Mouse (Mus musculus): ENCODE data around the gene Dusp15. TPM values are rescaled to one million over a fixed set of nuclear protein-coding genes. Genes with fewer than 3 reads are reported as not detected.

Gene Dusp15
- polyA plus RNA-seq, 1 experiment from 2014 or later, result not detected

- H3K27me3 ChIP-seq (ENCODE audit: control insufficient read depth, insufficient read depth, low read length), result no peaks in the 10 kb centered on the region
- H3K4me1 ChIP-seq (ENCODE audit: control insufficient read depth in 2 of 2, insufficient read depth in 2 of 2, low read length in 2 of 2), result peaks cover 33 to 35% of the 10 kb centered on the region in 2 experiments
- peak overlapping the region in 1 of 2 experiments; percentile 28; a peak in 2 of 4 replicates for H3K27ac ChIP-seq (replicated peaks in 1 of 2; ENCODE audit: control insufficient read depth in 1 of 2, insufficient read depth in 1 of 2, low read depth in 2 of 2, low read length in 2 of 2)
- H3K4me3 ChIP-seq (ENCODE audit: control insufficient read depth in 1 of 2, insufficient read depth in 1 of 2, low read depth in 1 of 2, low read length in 2 of 2), result no peak overlapping the region
- no peak overlapping the region for H3K9ac ChIP-seq (ENCODE audit: low read length)
- 51% methylated on average over 5 of the region's 5 CpGs for WGBS
- no peaks in the 10 kb centered on the region for H3K36me3 ChIP-seq (ENCODE audit: control insufficient read depth, insufficient read depth, low read length)
- H3K9me3 ChIP-seq (ENCODE audit: control insufficient read depth, low read length), result no peaks in the 10 kb centered on the region
- no peak overlapping the region for H3K4me2 ChIP-seq (ENCODE audit: low read length)
- ATAC-seq (ENCODE audit: insufficient number of reproducible peaks, insufficient read depth, low FRiP score, low read depth), result no peak
Measured at GRCm38 (mm10) chr2:152904127-152904643, 47.3 kb downstream of the Dusp15 start.

- ATAC-seq (ENCODE audit: insufficient number of reproducible peaks, insufficient read depth, low FRiP score, low read depth), result no peak
- H3K4me3 ChIP-seq (ENCODE audit: control insufficient read depth in 1 of 2, insufficient read depth in 1 of 2, low read depth in 1 of 2, low read length in 2 of 2), result no peak overlapping the region
- 78% methylated on average over 4 of the region's 4 CpGs for WGBS
- H3K27ac ChIP-seq (replicated peaks in 1 of 2; ENCODE audit: control insufficient read depth in 1 of 2, insufficient read depth in 1 of 2, low read depth in 2 of 2, low read length in 2 of 2), result no peak overlapping the region; a peak in 1 of 4 replicates
- 0 out of 2 replicates have a peak, but pooled peaks cover 5% of the 10 kb centered on the region for H3K36me3 ChIP-seq (ENCODE audit: control insufficient read depth, insufficient read depth, low read length)
- H3K4me2 ChIP-seq (ENCODE audit: low read length), result no peak overlapping the region
- peaks cover 33 to 35% of the 10 kb centered on the region in 2 experiments for H3K4me1 ChIP-seq (ENCODE audit: control insufficient read depth in 2 of 2, insufficient read depth in 2 of 2, low read length in 2 of 2)
- H3K9ac ChIP-seq (ENCODE audit: low read length), result no peak overlapping the region
- H3K27me3 ChIP-seq (ENCODE audit: control insufficient read depth, insufficient read depth, low read length), result no peaks in the 10 kb centered on the region
- H3K9me3 ChIP-seq (ENCODE audit: control insufficient read depth, low read length), result no peaks in the 10 kb centered on the region
Measured at GRCm38 (mm10) chr2:152903586-152903985, 47.9 kb downstream of the Dusp15 start.

GRCm38 (mm10) chr2:152902658-152903057, 48.8 kb downstream of the Dusp15 start:
- Histone ChIP-seq H3K4me3 (ENCODE audit: control insufficient read depth in 1 of 2, insufficient read depth in 1 of 2, low read depth in 1 of 2, low read length in 2 of 2) (no peak overlapping the region), H3K9me3 (ENCODE audit: control insufficient read depth, low read length) (no peaks in the 10 kb centered on the region), H3K4me1 (ENCODE audit: control insufficient read depth in 2 of 2, insufficient read depth in 2 of 2, low read length in 2 of 2) (peaks cover 33 to 35% of the 10 kb centered on the region in 2 experiments), H3K27ac (replicated peaks in 1 of 2; ENCODE audit: control insufficient read depth in 1 of 2, insufficient read depth in 1 of 2, low read depth in 2 of 2, low read length in 2 of 2) (no peak overlapping the region), H3K9ac (ENCODE audit: low read length) (no peak overlapping the region), H3K27me3 (ENCODE audit: control insufficient read depth, insufficient read depth, low read length) (no peaks in the 10 kb centered on the region), H3K36me3 (ENCODE audit: control insufficient read depth, insufficient read depth, low read length) (0 out of 2 replicates have a peak, but pooled peaks cover 7% of the 10 kb centered on the region), H3K4me2 (ENCODE audit: low read length) (no peak overlapping the region)
- ATAC-seq (ENCODE audit: insufficient number of reproducible peaks, insufficient read depth, low FRiP score, low read depth), result no peak
- whole genome bisulfite sequencing, result 58% methylated on average over 3 of the region's 3 CpGs

GRCm38 (mm10) chr2:152901296-152901695, 50.2 kb downstream of the Dusp15 start:
- WGBS, result 91% methylated on average over 15 of the region's 15 CpGs
- Histone ChIP-seq H3K4me1 (ENCODE audit: control insufficient read depth in 2 of 2, insufficient read depth in 2 of 2, low read length in 2 of 2) (peaks cover 22 to 24% of the 10 kb centered on the region in 2 experiments), H3K27ac (replicated peaks in 1 of 2; ENCODE audit: control insufficient read depth in 1 of 2, insufficient read depth in 1 of 2, low read depth in 2 of 2, low read length in 2 of 2) (no peak overlapping the region), H3K27me3 (ENCODE audit: control insufficient read depth, insufficient read depth, low read length) (no peaks in the 10 kb centered on the region), H3K9me3 (ENCODE audit: control insufficient read depth, low read length) (no peaks in the 10 kb centered on the region), H3K4me2 (ENCODE audit: low read length) (no peak overlapping the region), H3K36me3 (ENCODE audit: control insufficient read depth, insufficient read depth, low read length) (peaks cover 8% of the 10 kb centered on the region; the same call in 1 of the 2 replicates), H3K4me3 (ENCODE audit: control insufficient read depth in 1 of 2, insufficient read depth in 1 of 2, low read depth in 1 of 2, low read length in 2 of 2) (no peak overlapping the region), H3K9ac (ENCODE audit: low read length) (no peak overlapping the region)
- no peak for ATAC-seq (ENCODE audit: insufficient number of reproducible peaks, insufficient read depth, low FRiP score, low read depth)

GRCm38 (mm10) chr2:152899011-152899410, 52.5 kb downstream of the Dusp15 start:
- H3K4me3 ChIP-seq (ENCODE audit: control insufficient read depth in 1 of 2, insufficient read depth in 1 of 2, low read depth in 1 of 2, low read length in 2 of 2), result no peak overlapping the region
- no peaks in the 10 kb centered on the region for H3K27me3 ChIP-seq (ENCODE audit: control insufficient read depth, insufficient read depth, low read length)
- H3K4me1 ChIP-seq (ENCODE audit: control insufficient read depth in 2 of 2, insufficient read depth in 2 of 2, low read length in 2 of 2), result peaks cover 1 to 3% of the 10 kb centered on the region in 2 experiments
- H3K4me2 ChIP-seq (ENCODE audit: low read length), result no peak overlapping the region
- H3K36me3 ChIP-seq (ENCODE audit: control insufficient read depth, insufficient read depth, low read length), result peaks cover 31% of the 10 kb centered on the region
- H3K9me3 ChIP-seq (ENCODE audit: control insufficient read depth, low read length), result no peaks in the 10 kb centered on the region
- no peak overlapping the region for H3K27ac ChIP-seq (replicated peaks in 1 of 2; ENCODE audit: control insufficient read depth in 1 of 2, insufficient read depth in 1 of 2, low read depth in 2 of 2, low read length in 2 of 2)
- ATAC-seq (ENCODE audit: insufficient number of reproducible peaks, insufficient read depth, low FRiP score, low read depth), result no peak
- 85% methylated on average over 6 of the region's 6 CpGs for WGBS
- H3K9ac ChIP-seq (ENCODE audit: low read length), result no peak overlapping the region

- no peaks in the 10 kb centered on the region for H3K9me3 ChIP-seq (ENCODE audit: control insufficient read depth, low read length)
- H3K27me3 ChIP-seq (ENCODE audit: control insufficient read depth, insufficient read depth, low read length), result no peaks in the 10 kb centered on the region
- peaks cover 52% of the 10 kb centered on the region for H3K36me3 ChIP-seq (ENCODE audit: control insufficient read depth, insufficient read depth, low read length)
- ATAC-seq (ENCODE audit: insufficient number of reproducible peaks, insufficient read depth, low FRiP score, low read depth), result no peak
- 85% methylated on average over 3 of the region's 3 CpGs for WGBS
- no peak overlapping the region for H3K9ac ChIP-seq (ENCODE audit: low read length)
- H3K4me3 ChIP-seq (ENCODE audit: control insufficient read depth in 1 of 2, insufficient read depth in 1 of 2, low read depth in 1 of 2, low read length in 2 of 2), result no peak overlapping the region
- H3K27ac ChIP-seq (replicated peaks in 1 of 2; ENCODE audit: control insufficient read depth in 1 of 2, insufficient read depth in 1 of 2, low read depth in 2 of 2, low read length in 2 of 2), result no peak overlapping the region
- no peaks in the 10 kb centered on the region for H3K4me1 ChIP-seq (ENCODE audit: control insufficient read depth in 2 of 2, insufficient read depth in 2 of 2, low read length in 2 of 2)
- no peak overlapping the region for H3K4me2 ChIP-seq (ENCODE audit: low read length)
Measured at GRCm38 (mm10) chr2:152896926-152897325, 54.6 kb downstream of the Dusp15 start.

- H3K4me1 ChIP-seq (ENCODE audit: control insufficient read depth in 2 of 2, insufficient read depth in 2 of 2, low read length in 2 of 2), result no peaks in the 10 kb centered on the region
- no peak overlapping the region for H3K4me3 ChIP-seq (ENCODE audit: control insufficient read depth in 1 of 2, insufficient read depth in 1 of 2, low read depth in 1 of 2, low read length in 2 of 2)
- H3K27me3 ChIP-seq (ENCODE audit: control insufficient read depth, insufficient read depth, low read length), result no peaks in the 10 kb centered on the region
- 94% methylated on average over 9 of the region's 9 CpGs for WGBS
- no peaks in the 10 kb centered on the region for H3K9me3 ChIP-seq (ENCODE audit: control insufficient read depth, low read length)
- no peak for ATAC-seq (ENCODE audit: insufficient number of reproducible peaks, insufficient read depth, low FRiP score, low read depth)
- H3K4me2 ChIP-seq (ENCODE audit: low read length), result no peak overlapping the region
- H3K27ac ChIP-seq (replicated peaks in 1 of 2; ENCODE audit: control insufficient read depth in 1 of 2, insufficient read depth in 1 of 2, low read depth in 2 of 2, low read length in 2 of 2), result no peak overlapping the region
- H3K9ac ChIP-seq (ENCODE audit: low read length), result no peak overlapping the region
- peaks cover 63% of the 10 kb centered on the region for H3K36me3 ChIP-seq (ENCODE audit: control insufficient read depth, insufficient read depth, low read length)
Measured at GRCm38 (mm10) chr2:152895834-152896233, 55.7 kb downstream of the Dusp15 start.

Measured in heart, embryonic 14.5 days (tissue).